ENCODE assay signal across 8 mouse cellular contexts in the genomic region with DNA sequence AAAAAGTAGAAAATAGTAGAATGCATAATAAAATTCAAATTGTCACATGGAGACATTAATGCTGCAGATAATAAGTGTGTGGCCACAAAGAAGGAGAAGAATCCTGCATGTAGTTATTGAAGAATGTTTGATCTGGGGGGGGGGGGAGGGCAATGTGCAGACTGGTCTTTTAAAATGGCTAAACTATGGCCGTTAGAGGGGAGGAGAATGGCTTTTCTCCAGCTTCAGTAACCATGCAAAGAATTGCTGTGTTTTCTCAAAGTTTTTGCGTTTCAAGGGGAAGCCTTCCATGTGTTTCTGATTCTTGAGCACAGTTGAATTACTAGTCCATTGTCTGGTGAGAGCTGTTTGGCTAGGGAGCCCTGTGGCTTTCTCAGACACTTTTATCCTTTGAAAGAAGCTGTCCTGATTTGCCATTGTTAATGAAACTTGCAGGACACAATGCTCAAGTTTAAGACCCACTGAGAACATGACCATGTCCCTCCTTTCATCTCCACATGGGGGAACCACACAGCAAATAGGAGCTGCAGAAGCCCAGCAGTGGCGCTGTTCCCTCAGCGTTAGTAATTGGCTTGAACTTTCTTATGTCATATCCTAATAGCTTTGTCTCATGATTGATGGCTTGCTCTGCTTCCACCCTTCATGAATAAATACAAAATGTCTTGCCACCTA.
DNase-seq lines count a peak whose midpoint lies in the region; ATAC-seq and TF ChIP-seq lines count a peak whose summit lies in the region.

No protein-coding gene starts in this region.

- H3K9me3 ChIP-seq in midbrain, embryonic 15.5 days: no peaks in the 10 kb centered on the region
- H3K9me3 ChIP-seq in kidney, embryonic 16.5 days (ENCODE audit: low read length): no peaks in the 10 kb centered on the region

- H3K4me1 ChIP-seq in cortical plate, adult 2 months (ENCODE audit: control insufficient read depth, insufficient read depth, low read length): no peaks in the 10 kb centered on the region
- no peaks in the 10 kb centered on the region for H3K4me1 ChIP-seq in midbrain, embryonic 15.5 days
- H3K4me1 ChIP-seq in kidney, embryonic 16.5 days (ENCODE audit: insufficient read depth, low read length): no peaks in the 10 kb centered on the region

- no peak overlapping the region for H3K9ac ChIP-seq in midbrain, embryonic 15.5 days
- H3K9ac ChIP-seq in kidney, embryonic 16.5 days (replicated peaks; ENCODE audit: low read length): no peak overlapping the region

- H3K4me2 ChIP-seq in midbrain, embryonic 15.5 days: no peak overlapping the region
- no peak overlapping the region for H3K4me2 ChIP-seq in kidney, embryonic 16.5 days (replicated peaks; ENCODE audit: low read depth, low read length)

- no peak for TF ChIP-seq POLR2A in cortical plate, adult 2 months (IDR thresholded peaks at IDR 0.05; ENCODE audit: extremely low read depth, insufficient read depth, low read length)

- DNase-seq in left cerebral cortex, adult 2 months (ENCODE audit: extremely low spot score in 1 of 2, low spot score in 2 of 2): no peak
- DNase-seq in left cerebral cortex, adult 11 months (ENCODE audit: low spot score): no peak
- DNase-seq in forelimb bud, embryonic 11.5 days (ENCODE audit: low read depth, low spot score): peak; percentile 61
- no peak for DNase-seq in right cerebral cortex, postnatal 36 days (ENCODE audit: low spot score in 2 of 2)
- no peak for DNase-seq in kidney, adult 11 months

- H3K27ac ChIP-seq in left cerebral cortex, adult 2 months: no peak overlapping the region
- H3K27ac ChIP-seq in cortical plate, adult 2 months (ENCODE audit: insufficient read depth, low read length): no peak overlapping the region
- H3K27ac ChIP-seq in midbrain, embryonic 15.5 days: no peak overlapping the region
- no peak overlapping the region for H3K27ac ChIP-seq in kidney, embryonic 16.5 days (ENCODE audit: low read length)

- 7% methylated on average over 4 of the region's 4 CpGs for WGBS in midbrain, embryonic 15.5 days
- 16% methylated on average over 4 of the region's 4 CpGs for WGBS in kidney, embryonic 16.5 days

- H3K36me3 ChIP-seq in midbrain, embryonic 15.5 days (replicated peaks): no peaks in the 10 kb centered on the region
- H3K36me3 ChIP-seq in kidney, embryonic 16.5 days (ENCODE audit: insufficient read depth, low read length): no peaks in the 10 kb centered on the region

- ATAC-seq in midbrain, embryonic 15.5 days (replicated peaks): peak; percentile 63; the same call in 1 of the 2 replicates
- no peak for ATAC-seq in kidney, embryonic 16.5 days (ENCODE audit: low FRiP score, low TSS enrichment)

- no peak overlapping the region for H3K4me3 ChIP-seq in left cerebral cortex, adult 2 months
- H3K4me3 ChIP-seq in cortical plate, adult 2 months (ENCODE audit: insufficient read depth, low read length): no peak overlapping the region
- H3K4me3 ChIP-seq in midbrain, embryonic 15.5 days: no peak overlapping the region
- H3K4me3 ChIP-seq in kidney, embryonic 16.5 days (ENCODE audit: low read length): no peak overlapping the region

- H3K27me3 ChIP-seq in midbrain, embryonic 15.5 days (replicated peaks): no peaks in the 10 kb centered on the region
- H3K27me3 ChIP-seq in kidney, embryonic 16.5 days (ENCODE audit: insufficient read depth, low read length): no peaks in the 10 kb centered on the region

- peak; percentile 21 for TF ChIP-seq CTCF in left cerebral cortex, adult 2 months (IDR thresholded peaks at IDR 0.05)
- TF ChIP-seq CTCF in cortical plate, adult 2 months (IDR thresholded peaks at IDR 0.05; ENCODE audit: extremely low read depth, insufficient read depth, low read length): peak; percentile 22; the same call in 1 of the 2 replicates

- intact Hi-C loops in left cerebral cortex, adult 2 months (cut with DNase I): no loop called here
